In genomic region chr11:7156427-7156826, GRCm38 (mm10) we compare ENCODE assay signal across 24 mouse cellular contexts. TPM values are rescaled to one million over a fixed set of nuclear protein-coding genes. Genes with fewer than 3 reads are reported as not detected.
DNase-seq lines count a peak whose midpoint lies in the region; ATAC-seq lines count a peak whose summit lies in the region.
"Had no signal": no experiment of that assay in that cellular context is flagged by ENCODE, and none has a peak within 500 bp of the region (broad histone marks: within the 10 kb centered on the region; RNA-seq: fewer than 3 reads in every experiment).

No protein-coding gene starts in this region.

- H3K9me3 ChIP-seq in liver, embryonic 16.5 days (replicated peaks; ENCODE audit: control insufficient read depth, low read length), result no peaks in the 10 kb centered on the region
- H3K9me3 ChIP-seq in intestine, embryonic 15.5 days, result no peaks in the 10 kb centered on the region
- H3K9me3 ChIP-seq: embryonic facial prominence, embryonic 10.5 days; embryonic facial prominence, embryonic 12.5 days; forebrain, embryonic 13.5 days; forebrain, embryonic 15.5 days had no signal

- H3K27me3 ChIP-seq in liver, embryonic 16.5 days (ENCODE audit: control insufficient read depth, insufficient read depth, low read depth, low read length), result no peaks in the 10 kb centered on the region
- H3K27me3 ChIP-seq in intestine, embryonic 15.5 days (replicated peaks), result no peaks in the 10 kb centered on the region
- H3K27me3 ChIP-seq: embryonic facial prominence, embryonic 12.5 days; forebrain, embryonic 13.5 days; forebrain, embryonic 15.5 days; Patski had no signal

- peak overlapping the region; percentile 33; the same call in 1 of the 2 replicates for H3K27ac ChIP-seq in liver, embryonic 16.5 days (ENCODE audit: low read length)
- H3K27ac ChIP-seq in intestine, embryonic 15.5 days, result no peak overlapping the region
- H3K27ac ChIP-seq: embryonic facial prominence, embryonic 10.5 days; embryonic facial prominence, embryonic 12.5 days; forebrain, embryonic 13.5 days; forebrain, embryonic 15.5 days had no signal

- H3K9ac ChIP-seq in liver, embryonic 16.5 days (ENCODE audit: low read depth, low read length), result no peak overlapping the region
- no peak overlapping the region for H3K9ac ChIP-seq in intestine, embryonic 15.5 days
- H3K9ac ChIP-seq: embryonic facial prominence, embryonic 12.5 days; forebrain, embryonic 13.5 days; forebrain, embryonic 15.5 days; forebrain, postnatal 0 days had no signal

- WGBS in liver, embryonic 16.5 days (ENCODE audit: insufficient replicate concordance), result 41% methylated on average over 4 of the region's 4 CpGs
- WGBS in intestine, embryonic 15.5 days, result 57% methylated on average over 4 of the region's 4 CpGs

- ATAC-seq in liver, embryonic 16.5 days (ENCODE audit: low read depth), result no peak
- ATAC-seq in intestine, embryonic 15.5 days, result no peak
- ATAC-seq: activated CD4-positive, CD25-positive, alpha-beta regulatory T cell, adult 4 months; forebrain, embryonic 13.5 days; forebrain, embryonic 15.5 days; forebrain, postnatal 0 days; Patski had no signal

- H3K36me3 ChIP-seq in liver, embryonic 16.5 days (ENCODE audit: control insufficient read depth, insufficient read depth), result no peaks in the 10 kb centered on the region
- H3K36me3 ChIP-seq in intestine, embryonic 15.5 days, result no peaks in the 10 kb centered on the region
- H3K36me3 ChIP-seq: embryonic facial prominence, embryonic 10.5 days; embryonic facial prominence, embryonic 12.5 days; forebrain, embryonic 15.5 days had no signal

- H3K4me3 ChIP-seq in liver, embryonic 16.5 days (ENCODE audit: low read depth, low read length), result no peak overlapping the region
- H3K4me3 ChIP-seq in intestine, embryonic 15.5 days (replicated peaks), result no peak overlapping the region
- H3K4me3 ChIP-seq: embryonic facial prominence, embryonic 10.5 days; embryonic facial prominence, embryonic 12.5 days; forebrain, embryonic 13.5 days; forebrain, embryonic 15.5 days had no signal

- peaks cover 9% of the 10 kb centered on the region for H3K4me1 ChIP-seq in liver, embryonic 16.5 days (ENCODE audit: control insufficient read depth, low read depth, low read length)
- peaks cover 10% of the 10 kb centered on the region for H3K4me1 ChIP-seq in intestine, embryonic 15.5 days (replicated peaks)

- no peak overlapping the region for H3K4me2 ChIP-seq in liver, embryonic 16.5 days (ENCODE audit: low read depth, low read length)
- no peak overlapping the region for H3K4me2 ChIP-seq in intestine, embryonic 15.5 days (replicated peaks)
- H3K4me2 ChIP-seq: embryonic facial prominence, embryonic 12.5 days; forebrain, embryonic 13.5 days; forebrain, embryonic 15.5 days had no signal

- DNase-seq in liver (no peak), NIH3T3 (ENCODE audit: low read depth) (peak; percentile 14)
- DNase-seq in skeletal muscle tissue, adult 2 months (ENCODE audit: low read depth, low spot score), result peak; percentile 17
- DNase-seq: adrenal gland, adult 8-10 months; adrenal gland, postnatal 14 days; adrenal gland, postnatal 36 days; cerebellum, adult 11-12 months; cerebellum, adult 2 months; cerebellum, adult 9-10 months; cerebellum, postnatal 10 days; cerebellum, postnatal 25 days; forebrain, postnatal 0 days had no signal

RNA-seq across cellular contexts. Expression of gene Gm11985, which starts 31.9 kb away (rescaled TPM):
- not detected in 2 replicates for polyA plus RNA-seq in liver, embryonic 16.5 days (2015; fragmentation: Nextera tagmentation; extraction: Ambion mirVana)
- not detected in 2 replicates for polyA plus RNA-seq in intestine, embryonic 15.5 days (2015; fragmentation: Nextera tagmentation; extraction: Ambion mirVana)
- polyA plus RNA-seq: activated CD4-positive, CD25-positive, alpha-beta regulatory T cell, adult 4 months; C2C12; cerebellum, adult 2 months; cortical plate, adult 2 months; embryonic facial prominence, embryonic 12.5 days; embryonic facial prominence, embryonic 14.5 days; forebrain, embryonic 11.5 days; forebrain, embryonic 13.5 days; forebrain, embryonic 15.5 days; forebrain, postnatal 0 days; Patski had no signal

RNA-seq across cellular contexts. Expression of gene Igfbp1, which starts 41.2 kb away (rescaled TPM):
- polyA plus RNA-seq in liver, embryonic 16.5 days (2015; fragmentation: Nextera tagmentation; extraction: Ambion mirVana), result 339 and 343 TPM in 2 replicates
- polyA plus RNA-seq in intestine, embryonic 15.5 days (2015; fragmentation: Nextera tagmentation; extraction: Ambion mirVana), result 3.2 and 9.4 TPM in 2 replicates
- polyA plus RNA-seq: activated CD4-positive, CD25-positive, alpha-beta regulatory T cell, adult 4 months; C2C12; forebrain, postnatal 0 days had no signal

RNA-seq across cellular contexts. Expression of gene Igfbp3, which starts 57.3 kb away (rescaled TPM):
- polyA plus RNA-seq in liver, embryonic 16.5 days (2015; fragmentation: Nextera tagmentation; extraction: Ambion mirVana), result 14.3 and 14.9 TPM in 2 replicates
- polyA plus RNA-seq in intestine, embryonic 15.5 days (2015; fragmentation: Nextera tagmentation; extraction: Ambion mirVana), result 41.4 and 46.0 TPM in 2 replicates
- polyA plus RNA-seq: activated CD4-positive, CD25-positive, alpha-beta regulatory T cell, adult 4 months had no signal

Comparison
In these comparisons a context has a peak if more than half of its experiments do, and no peak if none do; other contexts are left out.
1. RNA of gene Igfbp1, which starts 41.2 kb away (polyA plus RNA-seq): 339 to 343 TPM in liver, embryonic 16.5 days; 3.2 to 9.4 TPM in intestine, embryonic 15.5 days; every median in the first group is over 10 times any median in the second.